Mouse (Mus musculus) stomach, embryonic 15.5 days (tissue): ENCODE results near the gene Thap12. TPM values are rescaled to one million over a fixed set of nuclear protein-coding genes. Genes with fewer than 3 reads are reported as not detected.

Experiments used
- ATAC-seq: fragments of 200-750 bp; cut with Nextera tagmentation; 2 replicates; pipeline ENCODE4 v1.8.0; 2017; ENCODE audit warnings: low read depth, moderate number of reproducible peaks, moderate TSS enrichment; ENCODE audit not compliant: insufficient read depth, low FRiP score
- H3K27ac ChIP-seq: fragments of 300-500 bp; sonication (generic); 2 replicates; pipeline ENCODE4 v1.5.1; 2015; ENCODE audit warnings: mild to moderate bottlenecking, inconsistent platforms
- H3K27me3 ChIP-seq: fragments of 300-500 bp; sonication (generic); replicated peaks from 2 replicates; pipeline ENCODE4 v1.6.1; 2015; ENCODE audit warnings: inconsistent platforms
- H3K36me3 ChIP-seq: fragments of 300-500 bp; sonication (generic); 2 replicates; pipeline ENCODE4 v1.6.1; 2015; ENCODE audit warnings: inconsistent platforms
- H3K4me1 ChIP-seq: fragments of 300-500 bp; sonication (generic); 2 replicates; pipeline ENCODE4 v1.6.1; 2015; ENCODE audit warnings: inconsistent platforms
- H3K4me2 ChIP-seq: fragments of 300-500 bp; sonication (generic); 2 replicates; pipeline ENCODE4 v1.6.1; 2015; ENCODE audit warnings: mild to moderate bottlenecking, inconsistent platforms
- H3K4me3 ChIP-seq: fragments of 300-500 bp; sonication (generic); replicated peaks from 2 replicates; pipeline ENCODE4 v1.5.1; 2015; ENCODE audit warnings: inconsistent platforms
- H3K9ac ChIP-seq: fragments of 300-500 bp; sonication (generic); 2 replicates; pipeline ENCODE4 v1.6.1; 2015; ENCODE audit warnings: inconsistent platforms
- H3K9me3 ChIP-seq: fragments of 300-500 bp; sonication (generic); 2 replicates; pipeline ENCODE4 v1.6.1; 2016; ENCODE audit warnings: inconsistent platforms
- WGBS: fragments of 180-500 bp; shearing (Covaris S2); methylation state at CpG from one replicate; pipeline ENCODE4 v1.1.7; 2015; 5-methylcytosine and 5-hydroxymethylcytosine counted together
- polyA plus RNA-seq: library from polyadenylated mRNA; unstranded; fragments of >200 nt; fragmentation: Nextera tagmentation; extraction: Ambion mirVana; gene quantifications from 2 replicates; pipeline ENCODE4 v1.2.1, GENCODE M21; 2015

Thap12 gene
- polyA plus RNA-seq: 47.2 and 49.5 TPM in 2 replicates

DNA sequence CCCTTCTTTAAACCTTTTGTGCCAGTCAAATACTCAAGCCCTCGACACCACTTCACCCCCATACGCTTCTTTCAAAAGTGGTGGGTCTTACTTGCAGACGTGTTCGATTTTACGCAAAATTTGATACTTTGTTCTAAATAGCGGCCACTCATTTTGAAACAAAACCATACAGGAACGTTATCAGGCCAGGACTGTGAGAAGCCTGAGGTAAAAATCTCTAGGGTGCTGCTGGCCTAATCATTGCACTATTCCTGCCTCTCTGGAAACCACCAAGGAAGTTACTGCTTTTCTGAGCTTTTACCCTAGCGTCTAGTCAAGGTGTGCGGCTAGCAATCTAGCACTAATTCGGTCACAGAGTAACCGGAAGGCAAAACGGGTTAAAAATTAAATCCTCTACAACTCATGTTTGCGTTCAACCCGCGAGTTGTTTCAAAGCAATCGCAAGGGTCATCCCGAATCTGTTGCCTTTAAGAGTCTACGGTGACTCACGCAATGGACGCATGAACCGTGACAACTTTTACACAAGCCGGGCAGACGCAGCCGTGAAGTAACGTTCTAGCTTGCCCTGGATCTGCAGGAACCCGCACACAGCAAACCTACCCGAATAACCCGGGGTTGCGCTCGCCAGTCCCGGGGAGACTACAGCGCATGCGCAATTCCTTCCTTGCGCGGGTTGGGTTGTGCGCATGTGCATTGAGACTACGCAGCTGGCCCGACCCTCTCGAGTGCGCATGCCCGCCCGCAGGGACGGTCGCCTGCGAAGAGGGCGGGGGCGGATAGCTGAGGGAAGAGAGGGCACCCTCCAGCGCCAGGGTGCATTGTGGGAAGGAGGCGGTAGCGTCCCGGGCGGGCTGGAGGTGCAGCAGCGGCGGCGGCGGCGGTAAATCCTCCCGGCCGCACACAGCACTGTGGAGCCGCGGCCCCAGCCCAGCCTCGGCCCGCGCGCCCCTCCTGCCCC is at the start of gene Thap12:
Gene Thap12 (plus strand): TSS at position 821 of the 958 bp plus-strand sequence.
- peak within 1 kb of the TSS; percentile 99 for H3K4me3 ChIP-seq
- H3K4me2 ChIP-seq: peak within 1 kb of the TSS; percentile 69
- H3K9me3 ChIP-seq: no peaks in the 10 kb centered on the region
- WGBS: 1% methylated on average over 65 of the region's 65 CpGs
- H3K27ac ChIP-seq: peak within 1 kb of the TSS; percentile 93
- ATAC-seq: peak; percentile 98
- peak within 1 kb of the TSS; percentile 95 for H3K9ac ChIP-seq
- H3K4me1 ChIP-seq: peaks cover 8% of the 10 kb centered on the region
- H3K27me3 ChIP-seq: no peaks in the 10 kb centered on the region
- H3K36me3 ChIP-seq: no peaks in the 10 kb centered on the region

DNA sequence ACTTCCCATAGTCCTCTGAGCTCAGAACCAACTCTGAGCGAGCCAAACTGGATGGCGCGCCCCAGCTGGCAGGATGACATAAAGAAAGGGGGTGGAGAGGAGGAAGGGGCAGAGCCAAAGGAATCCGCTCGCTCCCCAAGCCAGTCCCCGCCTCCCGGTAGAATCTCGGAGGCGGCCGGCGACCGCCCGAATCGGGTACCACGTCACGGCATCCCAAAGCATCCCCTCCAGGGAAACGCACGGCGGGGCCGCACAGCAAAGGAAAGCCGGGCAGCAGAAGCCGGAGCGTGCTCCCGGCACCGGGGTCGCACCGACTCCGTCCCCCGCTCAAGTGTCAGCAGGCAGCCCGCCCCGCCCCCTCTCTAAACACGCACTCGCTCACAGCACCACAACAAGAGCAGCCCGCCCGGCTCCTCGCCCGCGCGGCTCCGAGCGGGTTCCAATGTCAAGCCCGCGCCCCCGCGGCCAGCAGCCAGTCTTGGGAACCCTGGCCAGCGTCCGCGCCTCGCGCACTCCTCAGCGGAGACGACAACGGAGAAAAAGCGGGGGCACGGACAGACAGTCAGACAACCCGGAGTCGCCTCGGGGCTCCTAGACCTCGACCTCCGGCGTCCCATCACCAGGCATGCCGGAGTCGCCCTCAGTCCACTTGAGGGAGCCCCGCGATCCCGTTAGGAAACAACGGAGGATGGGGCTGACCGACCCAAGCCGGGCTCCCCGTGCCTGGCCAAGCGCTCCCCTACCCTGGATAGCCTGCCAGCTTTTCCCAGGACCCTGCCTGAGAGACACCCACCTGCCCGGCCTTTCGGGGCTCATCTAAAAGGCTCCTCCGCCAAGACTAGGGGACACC is 47.0 kb upstream of the Thap12 start:
- H3K9me3 ChIP-seq: no peaks in the 10 kb centered on the region
- no peaks in the 10 kb centered on the region for H3K27me3 ChIP-seq
- peaks cover 10% of the 10 kb centered on the region; the same call in 1 of the 2 replicates for H3K36me3 ChIP-seq
- WGBS: under 1% methylated on average over 72 of the region's 74 CpGs
- H3K9ac ChIP-seq: peak overlapping the region; percentile 77
- H3K4me3 ChIP-seq: peak overlapping the region; percentile 98
- peak overlapping the region; percentile 94 for H3K27ac ChIP-seq
- ATAC-seq: peak; percentile 64
- H3K4me1 ChIP-seq: peaks cover 7% of the 10 kb centered on the region; the same call in 1 of the 2 replicates
- H3K4me2 ChIP-seq: peak overlapping the region; percentile 64

DNA sequence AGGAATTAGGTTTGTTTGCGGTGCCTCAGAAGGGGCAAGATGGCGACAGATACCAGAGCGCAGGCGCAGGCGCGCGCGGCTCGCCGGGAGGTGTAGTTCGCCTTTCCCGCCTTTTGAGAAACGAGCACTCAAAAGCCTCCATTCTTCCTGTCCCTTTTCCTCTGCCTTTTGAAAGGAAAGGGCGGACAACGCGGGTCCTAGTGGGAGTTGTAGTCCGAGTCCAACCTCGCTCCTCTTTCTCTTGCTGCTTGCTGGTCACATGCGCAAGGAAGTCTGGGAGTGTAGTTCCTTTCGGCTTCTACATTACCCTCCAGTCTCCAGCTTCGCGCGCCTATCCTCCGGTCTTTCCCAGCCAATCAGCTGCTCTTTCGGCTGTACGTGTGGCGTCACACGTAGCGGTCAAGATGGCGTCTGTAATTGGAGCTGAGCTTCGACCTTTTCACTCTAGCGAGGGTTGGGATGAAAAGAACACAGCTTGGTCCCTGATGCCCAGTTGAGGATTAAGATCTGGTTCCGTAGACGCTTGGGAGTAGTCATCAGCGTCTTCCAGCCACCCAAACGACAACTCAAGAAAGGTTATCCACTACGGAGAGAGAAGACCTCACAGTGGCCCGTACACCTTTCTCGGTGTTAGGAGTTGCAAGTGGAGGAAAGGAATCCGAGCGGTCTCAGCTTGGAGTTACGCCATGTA is 46.2 kb upstream of the Thap12 start, which contains the start of gene Emsy:
Gene Emsy (minus strand): TSS at position 253 of the 691 bp plus-strand sequence.
- peak within 1 kb of the TSS; percentile 77 for H3K9ac ChIP-seq
- peaks cover 10% of the 10 kb centered on the region; the same call in 1 of the 2 replicates for H3K36me3 ChIP-seq
- peak within 1 kb of the TSS; percentile 64 for H3K4me2 ChIP-seq
- under 1% methylated on average over 42 of the region's 42 CpGs for WGBS
- no peaks in the 10 kb centered on the region for H3K27me3 ChIP-seq
- peak within 1 kb of the TSS; percentile 94 for H3K27ac ChIP-seq
- peak within 1 kb of the TSS; percentile 98 for H3K4me3 ChIP-seq
- H3K9me3 ChIP-seq: no peaks in the 10 kb centered on the region
- peaks cover 7% of the 10 kb centered on the region; the same call in 1 of the 2 replicates for H3K4me1 ChIP-seq
- peak; percentile 95 for ATAC-seq

DNA sequence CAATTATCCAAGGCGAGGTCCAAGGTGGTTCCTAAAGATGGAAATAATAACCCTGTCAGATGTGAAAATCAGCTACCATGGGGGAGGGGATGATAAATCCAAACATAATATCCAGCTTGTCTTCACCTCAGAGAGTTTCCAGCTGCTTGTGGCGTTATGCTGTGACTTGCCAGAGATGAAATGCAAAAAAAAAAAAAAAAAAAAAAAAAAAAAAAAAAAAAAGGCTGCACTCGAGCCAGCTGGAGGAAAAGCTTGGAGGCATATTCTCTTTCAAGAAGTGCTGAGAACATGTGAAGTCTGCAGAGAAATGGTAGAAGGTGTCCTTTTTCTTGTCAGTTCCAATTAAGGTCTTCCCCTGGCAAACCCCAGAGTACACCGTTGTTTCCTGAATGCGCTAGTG is 37.7 kb upstream of the Thap12 start:
- no peaks in the 10 kb centered on the region for H3K36me3 ChIP-seq
- no peak overlapping the region for H3K9ac ChIP-seq
- H3K9me3 ChIP-seq: no peaks in the 10 kb centered on the region
- 34% methylated on average over 5 of the region's 5 CpGs for WGBS
- peaks cover 11% of the 10 kb centered on the region; the same call in 1 of the 2 replicates for H3K4me1 ChIP-seq
- no peak overlapping the region for H3K4me2 ChIP-seq
- ATAC-seq: no peak
- H3K4me3 ChIP-seq: no peak overlapping the region
- H3K27me3 ChIP-seq: no peaks in the 10 kb centered on the region
- H3K27ac ChIP-seq: no peak overlapping the region

DNA sequence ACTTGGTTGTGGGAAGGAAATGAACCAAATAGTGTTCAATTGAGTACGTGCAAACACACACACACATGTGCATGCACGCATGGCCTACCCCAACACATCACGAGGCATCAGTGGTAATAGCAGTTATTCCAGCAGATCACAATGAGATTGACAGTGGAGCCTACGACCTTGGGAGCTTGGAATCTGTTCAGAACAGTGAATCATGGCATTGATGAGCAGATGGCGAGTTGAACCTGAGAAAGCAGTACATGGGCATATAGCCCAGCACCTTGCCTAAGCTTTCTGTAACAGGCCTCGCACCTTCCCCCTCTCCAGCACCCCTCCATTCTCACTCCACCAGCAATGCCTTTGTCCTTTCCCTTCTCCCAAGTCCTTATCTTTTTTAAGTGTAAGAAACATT is 37.2 kb upstream of the Thap12 start:
- no peak overlapping the region for H3K27ac ChIP-seq
- H3K9ac ChIP-seq: no peak overlapping the region
- H3K4me2 ChIP-seq: no peak overlapping the region
- no peak; the same call in 1 of the 2 replicates for ATAC-seq
- H3K36me3 ChIP-seq: no peaks in the 10 kb centered on the region
- H3K4me1 ChIP-seq: peaks cover 11% of the 10 kb centered on the region; the same call in 1 of the 2 replicates
- no peaks in the 10 kb centered on the region for H3K27me3 ChIP-seq
- H3K9me3 ChIP-seq: no peaks in the 10 kb centered on the region
- 85% methylated on average over 6 of the region's 6 CpGs for WGBS
- H3K4me3 ChIP-seq: no peak overlapping the region

DNA sequence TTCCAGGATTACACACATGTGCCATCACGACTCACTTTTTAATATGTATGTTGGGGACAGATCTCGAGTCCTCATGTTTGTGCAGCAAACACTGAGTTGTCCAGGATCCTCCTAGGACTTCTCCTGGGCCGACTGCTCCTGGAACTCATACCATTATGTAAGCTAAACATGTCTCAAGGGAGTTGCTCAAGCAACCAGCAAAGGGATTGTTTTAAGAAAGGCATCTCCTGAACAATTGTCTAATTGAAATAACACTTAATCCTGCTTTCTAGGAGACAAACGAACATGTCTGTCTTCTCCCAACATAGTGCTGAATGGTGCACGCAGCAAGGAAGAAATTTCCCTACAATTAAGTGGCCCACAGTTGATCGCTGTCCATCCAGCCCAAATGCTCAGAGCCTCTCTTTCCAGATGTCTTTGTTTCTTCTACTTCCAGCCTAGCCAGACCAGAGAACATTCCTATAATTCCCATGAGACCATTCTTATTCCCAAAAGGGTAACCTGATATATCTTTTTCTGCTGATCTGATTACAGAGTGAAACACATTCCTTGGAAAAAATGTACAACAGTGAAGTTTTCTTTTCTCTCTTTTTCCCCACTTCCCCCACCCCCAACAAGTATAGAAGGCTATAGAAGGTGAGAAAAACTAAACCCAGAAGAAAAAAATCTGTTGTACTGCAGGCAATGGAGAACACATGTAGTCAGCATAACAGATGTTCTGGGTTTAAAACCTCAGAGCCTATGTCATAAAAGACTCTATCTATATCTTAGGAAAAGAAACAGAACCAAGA is 34.8 kb upstream of the Thap12 start:
- no peak overlapping the region for H3K4me2 ChIP-seq
- peaks cover 30% of the 10 kb centered on the region for H3K4me1 ChIP-seq
- 54% methylated on average over 6 of the region's 6 CpGs for WGBS
- no peaks in the 10 kb centered on the region for H3K9me3 ChIP-seq
- H3K4me3 ChIP-seq: no peak overlapping the region
- no peaks in the 10 kb centered on the region for H3K27me3 ChIP-seq
- H3K9ac ChIP-seq: no peak overlapping the region
- no peak for ATAC-seq
- H3K36me3 ChIP-seq: no peaks in the 10 kb centered on the region
- peak overlapping the region; percentile 11; the same call in 1 of the 2 replicates for H3K27ac ChIP-seq

DNA sequence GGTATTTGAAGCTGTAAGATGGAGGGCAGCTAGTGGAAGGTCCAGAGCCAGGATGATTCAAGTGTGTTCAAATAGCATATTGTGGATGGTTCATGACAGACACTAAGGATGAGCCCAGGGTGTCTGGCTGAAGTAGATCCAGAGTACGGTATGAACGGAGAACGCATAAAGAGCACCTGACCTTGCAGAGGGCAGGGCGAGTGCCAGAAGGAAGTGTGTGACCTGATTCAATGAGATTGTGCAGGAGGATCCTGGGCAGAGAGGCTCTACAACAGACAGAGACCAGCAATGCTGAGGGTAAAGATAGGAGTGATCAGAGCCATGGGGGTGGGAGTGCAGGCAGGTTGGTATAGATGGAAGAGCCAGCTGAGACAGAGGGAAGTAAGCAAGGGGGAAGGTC is 32.1 kb upstream of the Thap12 start:
- H3K4me1 ChIP-seq: peaks cover 20% of the 10 kb centered on the region
- WGBS: 83% methylated on average over 4 of the region's 4 CpGs
- ATAC-seq: no peak
- no peak overlapping the region for H3K4me2 ChIP-seq
- no peak overlapping the region for H3K4me3 ChIP-seq
- H3K36me3 ChIP-seq: no peaks in the 10 kb centered on the region
- no peak overlapping the region for H3K27ac ChIP-seq
- no peaks in the 10 kb centered on the region for H3K27me3 ChIP-seq
- H3K9me3 ChIP-seq: no peaks in the 10 kb centered on the region
- no peak overlapping the region for H3K9ac ChIP-seq

DNA sequence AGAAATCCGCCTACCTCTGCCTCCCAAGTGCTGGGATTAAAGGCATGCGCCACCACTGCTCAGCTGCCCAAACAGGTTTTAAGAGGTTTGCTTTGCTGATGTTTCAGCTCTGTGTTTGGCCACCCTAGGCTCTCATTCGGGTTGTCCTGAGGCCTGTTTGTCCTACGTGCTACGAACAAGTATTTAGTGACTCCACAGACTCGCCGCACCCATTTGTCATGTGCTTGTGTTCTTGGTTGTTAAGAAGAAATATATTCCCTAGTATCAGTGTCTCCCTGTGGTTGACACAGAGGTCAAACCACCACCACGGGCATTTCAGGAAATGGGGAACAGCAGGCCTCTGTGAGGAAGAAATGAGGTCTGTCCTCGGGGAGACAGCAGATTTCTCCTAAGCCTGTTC is 31.5 kb upstream of the Thap12 start:
- no peak for ATAC-seq
- Histone ChIP-seq H3K27ac (peak overlapping the region; percentile 62), H3K27me3 (no peaks in the 10 kb centered on the region), H3K4me1 (peaks cover 20% of the 10 kb centered on the region), H3K9me3 (no peaks in the 10 kb centered on the region), H3K4me2 (no peak overlapping the region), H3K9ac (no peak overlapping the region), H3K36me3 (no peaks in the 10 kb centered on the region), H3K4me3 (no peak overlapping the region)
- WGBS: 57% methylated on average over 9 of the region's 9 CpGs

DNA sequence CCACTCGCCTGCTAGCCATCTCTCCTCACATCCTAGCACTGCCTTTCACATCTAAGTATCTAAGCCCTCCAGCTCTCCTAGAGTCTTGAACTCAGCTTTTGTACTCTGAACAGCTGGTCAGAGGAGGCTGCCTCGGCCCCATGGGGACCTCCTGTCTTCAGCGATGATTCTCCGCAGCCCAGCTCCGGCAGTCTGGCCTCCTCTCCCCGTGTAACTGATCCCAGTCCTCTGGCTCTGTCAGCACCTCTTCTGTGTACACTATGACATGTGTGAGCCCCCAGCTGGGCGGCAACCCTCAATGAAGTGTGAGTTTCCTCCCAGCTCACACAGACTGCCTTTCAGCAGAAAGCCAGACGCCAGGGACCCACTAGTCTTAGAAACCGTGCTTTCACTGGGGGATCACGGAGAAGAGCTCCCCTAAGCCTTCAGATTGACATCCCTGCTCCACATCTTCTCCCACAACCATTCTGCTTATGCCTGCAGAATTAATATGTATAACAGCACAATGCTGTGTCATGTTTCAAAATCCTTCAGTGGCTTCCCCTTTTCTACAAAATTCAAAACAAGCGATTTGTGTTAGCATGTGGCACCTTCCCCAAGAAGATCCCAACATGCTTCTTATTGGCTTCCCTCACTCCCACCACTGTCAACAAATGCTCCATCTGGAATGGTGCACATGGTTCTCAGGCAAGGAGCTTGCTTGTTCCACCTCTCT is 30.5 kb upstream of the Thap12 start:
- WGBS: 37% methylated on average over 11 of the region's 11 CpGs
- Histone ChIP-seq H3K36me3 (no peaks in the 10 kb centered on the region), H3K27me3 (no peaks in the 10 kb centered on the region), H3K4me1 (peaks cover 20% of the 10 kb centered on the region), H3K4me3 (no peak overlapping the region), H3K9me3 (no peaks in the 10 kb centered on the region), H3K27ac (peak overlapping the region; percentile 62), H3K9ac (no peak overlapping the region), H3K4me2 (no peak overlapping the region)
- peak; percentile 70; the same call in 1 of the 2 replicates for ATAC-seq

DNA sequence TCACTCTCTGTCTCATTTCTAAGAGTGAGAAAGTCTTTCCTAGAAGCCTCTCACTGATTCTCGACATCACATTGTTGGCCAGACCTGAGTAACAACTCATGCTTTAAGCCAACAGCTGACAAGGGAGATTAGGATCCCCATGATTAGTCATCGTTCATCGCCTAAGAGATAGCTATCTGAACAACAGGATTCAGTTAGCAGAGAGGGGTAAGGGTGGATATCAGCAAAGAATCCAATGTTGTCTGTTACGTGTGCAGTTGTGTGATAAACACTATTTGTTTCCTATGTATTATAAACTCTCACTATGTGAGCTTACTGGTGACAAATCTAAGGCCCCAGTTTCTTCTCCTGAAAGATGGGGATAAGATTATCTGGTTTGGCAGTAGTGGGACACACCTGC is 28.6 kb upstream of the Thap12 start:
- no peak overlapping the region for H3K27ac ChIP-seq
- no peaks in the 10 kb centered on the region for H3K9me3 ChIP-seq
- no peaks in the 10 kb centered on the region for H3K36me3 ChIP-seq
- 57% methylated on average over 4 of the region's 4 CpGs for WGBS
- ATAC-seq: no peak
- no peak overlapping the region for H3K4me3 ChIP-seq
- no peak overlapping the region for H3K9ac ChIP-seq
- no peak overlapping the region for H3K4me2 ChIP-seq
- peaks cover 20% of the 10 kb centered on the region for H3K4me1 ChIP-seq
- H3K27me3 ChIP-seq: no peaks in the 10 kb centered on the region
